Mouse (Mus musculus) CD8-positive naive resting alpha-beta T cell, adult 2 months (primary cell): ENCODE results near the gene Tmem211.

ENCODE experiments used
- DNase-seq, 2 experiments: peaks; one replicate each; pipeline ENCODE4 v3.0.0; 2022; ENCODE audit warnings: low read depth in 2 of 2, low spot score in 2 of 2

Tmem211 gene

GRCm38 (mm10) chr5:113226632-113227102 is at the start of gene Tmem211:
Gene Tmem211 (plus strand): TSS chr5:113226909.
- no peak for DNase-seq

GRCm38 (mm10) chr5:113179451-113179842 is 47.3 kb upstream of the Tmem211 start:
- DNase-seq = no peak

- no peak for DNase-seq
These were observed 46.6 kb upstream of the Tmem211 start for GRCm38 (mm10) chr5:113179843-113180682.

GRCm38 (mm10) chr5:113180755-113181154 is 46.0 kb upstream of the Tmem211 start:
- DNase-seq = no peak

- DNase-seq = no peak
These were observed 45.3 kb upstream of the Tmem211 start for GRCm38 (mm10) chr5:113181441-113181840.

- no peak for DNase-seq
These were observed 36.2 kb upstream of the Tmem211 start for GRCm38 (mm10) chr5:113190558-113190957.

- DNase-seq = no peak
These were observed 34.8 kb upstream of the Tmem211 start for GRCm38 (mm10) chr5:113191901-113192300.

- no peak for DNase-seq
These were observed 32.9 kb upstream of the Tmem211 start for GRCm38 (mm10) chr5:113193762-113194161.

GRCm38 (mm10) chr5:113195451-113195850 is 31.3 kb upstream of the Tmem211 start:
- no peak for DNase-seq

GRCm38 (mm10) chr5:113195907-113196306 is 30.8 kb upstream of the Tmem211 start:
- no peak for DNase-seq

GRCm38 (mm10) chr5:113196916-113197794 is 29.6 kb upstream of the Tmem211 start:
- no peak for DNase-seq

- DNase-seq = no peak
These were observed 27.5 kb upstream of the Tmem211 start for GRCm38 (mm10) chr5:113199126-113199771.

- DNase-seq = no peak
These were observed 27.0 kb upstream of the Tmem211 start for GRCm38 (mm10) chr5:113199772-113200134.

GRCm38 (mm10) chr5:113204193-113204592 is 22.5 kb upstream of the Tmem211 start:
- DNase-seq = no peak

- DNase-seq = no peak
These were observed 19.9 kb upstream of the Tmem211 start for GRCm38 (mm10) chr5:113206670-113207352.

GRCm38 (mm10) chr5:113208048-113208447 is 18.7 kb upstream of the Tmem211 start:
- DNase-seq = no peak

- no peak for DNase-seq
These were observed 17.9 kb upstream of the Tmem211 start for GRCm38 (mm10) chr5:113208622-113209400.

- DNase-seq = no peak
These were observed 17.3 kb upstream of the Tmem211 start for GRCm38 (mm10) chr5:113209401-113209750.

GRCm38 (mm10) chr5:113209898-113210297 is 16.8 kb upstream of the Tmem211 start:
- DNase-seq = no peak

GRCm38 (mm10) chr5:113210314-113210713 is 16.4 kb upstream of the Tmem211 start:
- no peak for DNase-seq
